Mouse (Mus musculus) hindbrain, embryonic 12.5 days (tissue): ENCODE results near the gene Adgrl4. TPM values are rescaled to one million over a fixed set of nuclear protein-coding genes. Genes with fewer than 3 reads are reported as not detected.

Experiments used
- ATAC-seq: fragments of 200-750 bp; cut with Nextera tagmentation; 2 replicates; pipeline ENCODE4 v1.8.0; 2017; ENCODE audit warnings: moderate TSS enrichment; ENCODE audit not compliant: low FRiP score
- H3K27ac ChIP-seq: fragments of 300-500 bp; sonication (generic); 2 replicates; pipeline ENCODE4 v1.5.1; 2016; ENCODE audit warnings: mild to moderate bottlenecking
- H3K27me3 ChIP-seq: fragments of 300-500 bp; sonication (generic); 2 replicates; pipeline ENCODE4 v1.6.1; 2016; ENCODE audit warnings: mild to moderate bottlenecking
- H3K36me3 ChIP-seq: fragments of 300-500 bp; sonication (generic); 2 replicates; pipeline ENCODE4 v1.6.1; 2016; ENCODE audit warnings: mild to moderate bottlenecking
- H3K4me1 ChIP-seq: fragments of 300-500 bp; sonication (generic); 2 replicates; pipeline ENCODE4 v1.6.1; 2016
- H3K4me2 ChIP-seq: fragments of 300-500 bp; sonication (generic); replicated peaks from 2 replicates; pipeline ENCODE4 v1.6.1; 2016; ENCODE audit warnings: mild to moderate bottlenecking
- H3K4me3 ChIP-seq: fragments of 300-500 bp; sonication (generic); 2 replicates; pipeline ENCODE4 v1.5.1; 2016; ENCODE audit warnings: mild to moderate bottlenecking
- H3K9ac ChIP-seq: fragments of 300-500 bp; sonication (generic); 2 replicates; pipeline ENCODE4 v1.6.1; 2016; ENCODE audit warnings: mild to moderate bottlenecking, moderate library complexity
- H3K9me3 ChIP-seq: fragments of 300-500 bp; sonication (generic); replicated peaks from 2 replicates; pipeline ENCODE4 v1.6.1; 2016; ENCODE audit warnings: mild to moderate bottlenecking
- WGBS: fragments of 180-500 bp; shearing (Covaris S2); methylation state at CpG from one replicate; pipeline ENCODE4 v1.1.7; 2016; 5-methylcytosine and 5-hydroxymethylcytosine counted together
- polyA plus RNA-seq: library from polyadenylated mRNA; unstranded; fragments of >200 nt; fragmentation: Nextera tagmentation; extraction: Ambion mirVana; gene quantifications from 2 replicates; pipeline ENCODE4 v1.2.1, GENCODE M21; 2016

The Adgrl4 gene
- polyA plus RNA-seq, 1 experiment from 2014 or later: 9.1 TPM

DNA sequence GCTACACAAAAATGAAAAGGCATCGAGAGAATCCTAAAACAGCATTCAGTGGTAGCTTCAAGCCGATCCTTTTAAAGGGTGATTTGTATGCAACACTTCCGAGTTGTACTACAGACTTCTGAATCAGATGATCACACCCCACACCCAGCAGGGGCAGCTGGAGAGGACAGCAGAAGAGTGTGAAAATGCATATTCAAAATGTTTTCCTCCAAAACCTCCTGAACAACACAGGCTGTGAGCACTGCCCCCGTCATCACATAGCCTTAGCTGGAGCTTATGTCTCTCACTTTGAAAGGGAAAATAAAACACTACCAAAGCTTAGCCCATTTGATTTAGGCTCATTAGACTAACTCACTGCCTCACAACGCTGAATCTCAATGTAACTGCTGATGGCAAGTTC, 113.3 kb downstream of the Adgrl4 start:
- 52% methylated on average over 5 of the region's 5 CpGs for WGBS
- Histone ChIP-seq H3K4me3 (no peak overlapping the region), H3K27me3 (no peaks in the 10 kb centered on the region), H3K9me3 (no peaks in the 10 kb centered on the region), H3K9ac (no peak overlapping the region), H3K27ac (no peak overlapping the region), H3K4me1 (no peaks in the 10 kb centered on the region), H3K4me2 (no peak overlapping the region), H3K36me3 (no peaks in the 10 kb centered on the region)
- no peak for ATAC-seq

DNA sequence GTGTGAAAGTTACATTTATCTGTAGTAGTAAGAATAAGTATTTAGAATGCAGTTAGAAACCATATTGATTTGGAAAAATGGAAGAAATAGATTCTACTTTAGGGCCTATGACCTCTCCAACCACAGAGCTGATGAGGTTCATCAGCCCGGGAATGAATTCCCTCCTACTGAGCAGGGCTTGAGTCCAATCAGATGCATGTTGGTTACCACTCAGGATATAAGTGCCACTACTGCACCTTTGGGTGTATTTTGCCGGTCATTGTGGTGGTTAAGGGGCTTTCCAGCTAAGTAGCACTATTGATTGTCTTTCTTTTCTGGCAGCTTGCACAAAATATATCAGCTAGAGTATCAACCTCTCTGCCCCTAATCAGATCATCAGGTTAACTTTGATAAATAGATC, 118.9 kb downstream of the Adgrl4 start:
- H3K4me1 ChIP-seq: no peaks in the 10 kb centered on the region
- H3K9ac ChIP-seq: no peak overlapping the region
- H3K27ac ChIP-seq: no peak overlapping the region
- no peak overlapping the region for H3K4me3 ChIP-seq
- no peaks in the 10 kb centered on the region for H3K9me3 ChIP-seq
- no peak overlapping the region for H3K4me2 ChIP-seq
- 83% methylated on average over 2 of the region's 2 CpGs for WGBS
- H3K36me3 ChIP-seq: no peaks in the 10 kb centered on the region
- no peaks in the 10 kb centered on the region for H3K27me3 ChIP-seq
- no peak for ATAC-seq

DNA sequence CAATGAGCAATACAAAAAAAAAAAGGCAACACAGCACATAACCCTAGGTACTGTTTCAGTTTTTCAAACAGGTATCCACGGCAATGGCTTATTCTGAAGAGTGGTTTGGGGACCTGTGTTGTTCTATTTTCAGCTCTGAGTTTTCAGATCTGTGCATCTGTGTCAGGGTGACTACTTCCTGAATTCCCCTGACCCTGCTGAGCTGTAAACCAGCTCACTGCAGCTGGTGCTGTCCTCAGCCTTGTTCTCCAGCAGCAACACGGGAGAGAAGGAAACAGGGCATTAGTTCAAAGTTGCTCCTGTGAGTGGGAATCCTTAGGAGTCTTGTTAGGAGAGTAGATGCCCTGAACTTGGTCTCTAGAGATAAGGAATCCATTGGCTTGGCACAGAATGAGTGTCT, 119.4 kb downstream of the Adgrl4 start:
- Histone ChIP-seq H3K9me3 (no peaks in the 10 kb centered on the region), H3K36me3 (no peaks in the 10 kb centered on the region), H3K4me2 (no peak overlapping the region), H3K27me3 (no peaks in the 10 kb centered on the region), H3K9ac (no peak overlapping the region), H3K27ac (no peak overlapping the region), H3K4me1 (no peaks in the 10 kb centered on the region), H3K4me3 (no peak overlapping the region)
- ATAC-seq: no peak
- WGBS: 66% methylated on average over 2 of the region's 2 CpGs

DNA sequence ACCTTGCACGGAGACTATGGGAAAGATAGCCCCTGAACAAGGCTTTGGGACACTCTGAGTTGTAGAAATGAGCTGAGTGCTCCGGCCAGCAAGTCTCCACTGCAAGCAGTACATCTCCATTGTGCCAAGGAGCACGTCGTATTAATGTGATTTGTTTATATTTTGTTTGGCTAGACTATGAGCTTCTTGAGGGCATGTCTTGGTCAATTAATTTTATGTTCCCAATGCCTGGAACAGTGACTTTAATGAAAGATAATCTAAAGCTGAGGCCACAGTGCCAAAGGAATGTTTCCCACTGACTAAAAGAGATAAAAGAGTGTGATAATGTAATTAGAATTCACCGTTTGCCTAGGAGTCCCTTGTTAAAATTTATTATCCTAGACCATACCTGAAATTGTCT, 119.9 kb downstream of the Adgrl4 start:
- ATAC-seq: no peak
- Histone ChIP-seq H3K9me3 (no peaks in the 10 kb centered on the region), H3K27me3 (no peaks in the 10 kb centered on the region), H3K27ac (no peak overlapping the region), H3K9ac (no peak overlapping the region), H3K4me3 (no peak overlapping the region), H3K4me1 (no peaks in the 10 kb centered on the region), H3K36me3 (no peaks in the 10 kb centered on the region), H3K4me2 (no peak overlapping the region)
- 82% methylated on average over 5 of the region's 5 CpGs for WGBS

- ATAC-seq: no peak
- no peaks in the 10 kb centered on the region for H3K36me3 ChIP-seq
- no peaks in the 10 kb centered on the region for H3K4me1 ChIP-seq
- H3K4me2 ChIP-seq: no peak overlapping the region
- no peaks in the 10 kb centered on the region for H3K27me3 ChIP-seq
- WGBS: 67% methylated on average over 4 of the region's 4 CpGs
- no peaks in the 10 kb centered on the region for H3K9me3 ChIP-seq
- H3K4me3 ChIP-seq: no peak overlapping the region
- no peak overlapping the region for H3K9ac ChIP-seq
- no peak overlapping the region for H3K27ac ChIP-seq
Measured at GRCm38 (mm10) chr3:151558374-151558773, 120.7 kb downstream of the Adgrl4 start.

- H3K4me3 ChIP-seq: no peak overlapping the region
- H3K4me1 ChIP-seq: no peaks in the 10 kb centered on the region
- WGBS: 74% methylated on average over 16 of the region's 16 CpGs
- ATAC-seq: no peak
- H3K9ac ChIP-seq: no peak overlapping the region
- H3K27ac ChIP-seq: no peak overlapping the region
- H3K4me2 ChIP-seq: no peak overlapping the region
- H3K9me3 ChIP-seq: no peaks in the 10 kb centered on the region
- H3K27me3 ChIP-seq: no peaks in the 10 kb centered on the region
- no peaks in the 10 kb centered on the region for H3K36me3 ChIP-seq
Measured at GRCm38 (mm10) chr3:151565664-151566621, 128.3 kb downstream of the Adgrl4 start.

DNA sequence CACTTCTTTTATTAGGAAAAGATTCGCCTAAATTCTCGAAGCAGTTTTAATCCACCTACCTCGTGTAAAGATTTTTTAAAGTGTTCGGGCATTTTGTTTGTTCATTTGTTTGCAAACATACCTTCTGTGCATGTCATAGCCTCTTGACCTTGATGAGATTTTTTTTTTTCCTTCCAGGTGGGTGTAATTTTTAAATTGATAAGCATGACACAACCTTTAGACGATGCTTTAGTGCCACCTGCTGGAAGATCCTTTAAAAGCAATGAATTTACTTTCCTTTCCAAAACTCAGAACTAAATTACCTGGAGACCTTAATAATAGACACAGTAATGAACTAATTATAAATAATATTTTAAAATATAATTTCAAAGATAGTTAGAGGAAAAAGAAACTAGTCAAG, 128.9 kb downstream of the Adgrl4 start:
- H3K27ac ChIP-seq: no peak overlapping the region
- H3K36me3 ChIP-seq: no peaks in the 10 kb centered on the region
- H3K27me3 ChIP-seq: no peaks in the 10 kb centered on the region
- H3K9me3 ChIP-seq: no peaks in the 10 kb centered on the region
- no peak overlapping the region for H3K9ac ChIP-seq
- WGBS: 58% methylated on average over 5 of the region's 5 CpGs
- ATAC-seq: no peak
- H3K4me3 ChIP-seq: no peak overlapping the region
- no peak overlapping the region for H3K4me2 ChIP-seq
- no peaks in the 10 kb centered on the region for H3K4me1 ChIP-seq

GRCm38 (mm10) chr3:151567541-151567940, 129.9 kb downstream of the Adgrl4 start:
- Histone ChIP-seq H3K9me3 (no peaks in the 10 kb centered on the region), H3K4me2 (no peak overlapping the region), H3K36me3 (no peaks in the 10 kb centered on the region), H3K4me3 (no peak overlapping the region), H3K27ac (no peak overlapping the region), H3K27me3 (no peaks in the 10 kb centered on the region), H3K4me1 (no peaks in the 10 kb centered on the region), H3K9ac (no peak overlapping the region)
- ATAC-seq: no peak
- WGBS: 14% methylated on average over 3 of the region's 3 CpGs

GRCm38 (mm10) chr3:151572089-151572488, 134.4 kb downstream of the Adgrl4 start:
- H3K4me1 ChIP-seq: no peaks in the 10 kb centered on the region
- no peaks in the 10 kb centered on the region for H3K27me3 ChIP-seq
- ATAC-seq: no peak
- no peak overlapping the region for H3K9ac ChIP-seq
- 89% methylated on average over 5 of the region's 5 CpGs for WGBS
- no peak overlapping the region for H3K27ac ChIP-seq
- H3K9me3 ChIP-seq: no peaks in the 10 kb centered on the region
- no peaks in the 10 kb centered on the region for H3K36me3 ChIP-seq
- H3K4me3 ChIP-seq: no peak overlapping the region
- H3K4me2 ChIP-seq: no peak overlapping the region

DNA sequence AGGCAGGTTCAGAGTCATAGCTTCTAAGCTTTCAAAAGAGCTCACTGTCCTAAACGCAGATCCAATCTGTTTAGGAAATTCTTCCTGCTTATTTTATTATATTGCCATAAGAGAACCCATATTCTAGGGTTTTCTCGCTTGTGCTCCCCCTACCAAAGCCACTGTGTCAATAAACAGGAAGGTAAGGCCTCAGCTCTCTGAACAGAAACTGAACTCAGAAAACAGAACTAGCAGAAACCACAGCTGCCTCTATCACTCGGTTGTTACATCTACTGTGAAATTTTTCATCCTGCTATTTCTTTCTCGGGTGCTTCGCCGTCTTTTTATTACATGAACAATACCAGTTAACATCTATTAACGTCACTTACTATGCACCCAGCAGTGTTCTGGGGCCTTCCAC, 137.6 kb downstream of the Adgrl4 start:
- H3K4me3 ChIP-seq: no peak overlapping the region
- WGBS: 74% methylated on average over 7 of the region's 7 CpGs

GRCm38 (mm10) chr3:151576155-151576554, 138.5 kb downstream of the Adgrl4 start:
- H3K27me3 ChIP-seq: no peaks in the 10 kb centered on the region
- no peak for ATAC-seq
- no peaks in the 10 kb centered on the region for H3K36me3 ChIP-seq
- no peak overlapping the region for H3K27ac ChIP-seq
- H3K9ac ChIP-seq: no peak overlapping the region
- 86% methylated on average over 3 of the region's 3 CpGs for WGBS
- no peaks in the 10 kb centered on the region for H3K9me3 ChIP-seq
- no peak overlapping the region for H3K4me3 ChIP-seq
- no peak overlapping the region for H3K4me2 ChIP-seq
- H3K4me1 ChIP-seq: no peaks in the 10 kb centered on the region

More for the DNA sequence above, 137.6 kb downstream of the Adgrl4 start:
- ATAC-seq: no peak
- H3K4me2 ChIP-seq: no peak overlapping the region
- no peak overlapping the region for H3K27ac ChIP-seq
- no peaks in the 10 kb centered on the region for H3K4me1 ChIP-seq
- no peak overlapping the region for H3K9ac ChIP-seq
- no peaks in the 10 kb centered on the region for H3K27me3 ChIP-seq
- H3K36me3 ChIP-seq: no peaks in the 10 kb centered on the region
- H3K9me3 ChIP-seq: no peaks in the 10 kb centered on the region

- Histone ChIP-seq H3K4me2 (no peak overlapping the region), H3K27me3 (no peaks in the 10 kb centered on the region), H3K27ac (no peak overlapping the region), H3K4me3 (no peak overlapping the region), H3K4me1 (no peaks in the 10 kb centered on the region), H3K36me3 (no peaks in the 10 kb centered on the region), H3K9me3 (no peaks in the 10 kb centered on the region; the same call in 1 of the 2 replicates), H3K9ac (no peak overlapping the region)
- ATAC-seq: no peak
Measured at GRCm38 (mm10) chr3:151591904-151592303, 154.2 kb downstream of the Adgrl4 start.
